Mouse (Mus musculus): Measurements from ENCODE around the gene Cep170.
A peak's percentile ranks its signal among the peaks of the same experiment; 100 is the strongest.

The Cep170 gene

GRCm38 (mm10) chr1:176730528-176730927 is 83.3 kb downstream of the Cep170 start:
- DNase-seq = no peak

- no peak for DNase-seq
Observed at GRCm38 (mm10) chr1:176727372-176727771, 86.5 kb downstream of the Cep170 start.

GRCm38 (mm10) chr1:176724771-176725170 is 89.1 kb downstream of the Cep170 start:
- no peak for DNase-seq

- DNase-seq = no peak
Observed at GRCm38 (mm10) chr1:176723858-176724713, 89.8 kb downstream of the Cep170 start.

GRCm38 (mm10) chr1:176712436-176712835 is 101.4 kb downstream of the Cep170 start:
- DNase-seq = peak; percentile 59

- no peak for DNase-seq
Observed at GRCm38 (mm10) chr1:176700226-176700625, 113.6 kb downstream of the Cep170 start.

GRCm38 (mm10) chr1:176699793-176700192 is 114.1 kb downstream of the Cep170 start:
- DNase-seq = peak; percentile 53

GRCm38 (mm10) chr1:176698647-176699046 is 115.2 kb downstream of the Cep170 start:
- DNase-seq = no peak

- peak; percentile 84 for DNase-seq
Observed at GRCm38 (mm10) chr1:176697091-176697490, 116.8 kb downstream of the Cep170 start.

GRCm38 (mm10) chr1:176691101-176691500 is 122.8 kb downstream of the Cep170 start:
- no peak for DNase-seq

GRCm38 (mm10) chr1:176688251-176688880 is 125.5 kb downstream of the Cep170 start:
- no peak for DNase-seq

Measured in kidney, postnatal 10 days (tissue).